Mouse (Mus musculus) cortical plate, adult 2 months (tissue): ENCODE results near the gene Defb5.

Experiments used
- CTCF ChIP-seq: fragments of 200-500 bp; IDR thresholded peaks from 2 replicates; pipeline ENCODE4 v1.5.1; 2011; ENCODE audit warnings: mild to moderate bottlenecking, control low read depth, low read length; ENCODE audit not compliant: insufficient read depth; ENCODE audit errors: extremely low read depth
- POLR2A ChIP-seq: fragments of 200-500 bp; IDR thresholded peaks from 2 replicates; pipeline ENCODE4 v1.6.1; 2011; ENCODE audit warnings: mild to moderate bottlenecking, low read length, control low read depth; ENCODE audit not compliant: insufficient read depth; ENCODE audit errors: extremely low read depth

DNA sequence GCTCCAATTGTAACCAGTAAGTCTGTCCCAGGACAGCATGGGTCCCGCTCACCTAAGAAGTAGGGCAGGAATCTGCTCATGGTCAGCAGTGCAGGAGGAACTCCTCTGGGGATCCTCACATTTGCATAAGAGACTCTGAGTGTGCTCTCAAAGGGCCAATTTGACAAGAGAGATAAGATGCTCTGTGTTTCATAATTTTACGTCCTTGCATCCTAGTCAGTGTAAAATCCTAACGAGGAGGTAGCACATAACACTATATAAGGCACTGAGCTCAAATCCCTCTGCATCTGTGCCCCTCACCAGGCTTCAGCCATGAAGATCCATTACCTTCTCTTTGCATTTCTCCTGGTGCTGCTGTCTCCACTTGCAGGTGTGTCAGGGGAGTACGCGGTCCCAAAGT, at the start of gene Defb5:
- no peak for TF ChIP-seq POLR2A
- TF ChIP-seq CTCF: no peak
